Mouse (Mus musculus): ENCODE measurements at regions not wholly inside any gene's neighbourhood (a gene's known extent, or its start where the extent isn't known, plus 50 kb on each side); places are given as distances from the start of the nearest gene placed in this dataset.

DNA sequence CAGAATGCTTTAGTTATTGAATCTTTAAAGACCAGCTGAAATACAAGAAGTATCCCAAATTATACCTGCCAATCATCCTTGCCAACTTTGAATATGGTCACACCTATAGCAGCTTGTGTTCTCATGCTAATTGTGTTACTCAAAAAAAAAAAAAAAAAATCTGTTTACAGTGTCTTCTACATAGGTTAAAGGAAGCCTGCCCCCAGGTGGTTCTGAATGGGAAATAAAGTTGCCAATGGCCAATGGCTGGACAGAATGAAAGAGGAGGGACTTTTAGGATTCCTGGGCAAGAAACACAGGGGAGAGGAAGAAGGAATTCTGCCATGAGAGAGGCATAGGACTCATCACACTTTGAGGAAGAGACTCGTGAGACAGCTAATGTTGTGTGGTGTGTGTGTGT is 197.5 kb upstream of the Gm21897 start:
- no peaks in the 10 kb centered on the region for H3K36me3 ChIP-seq (ENCODE audit: insufficient read depth, low read length)
- H3K9ac ChIP-seq (replicated peaks; ENCODE audit: low read length, poor library complexity, severe bottlenecking) = no peak overlapping the region
- 79% methylated on average over 1 of the region's 1 CpGs for WGBS
- H3K4me3 ChIP-seq (ENCODE audit: low read depth, low read length) = no peak overlapping the region
- TF ChIP-seq CTCF (IDR thresholded peaks at IDR 0.05) = peak; percentile 44
- ATAC-seq (ENCODE audit: low FRiP score) (peak; percentile 62; the same call in 1 of the 2 replicates), DNase-seq (ENCODE audit: low spot score) (peak; percentile 62)
- H3K4me1 ChIP-seq (ENCODE audit: insufficient read depth, low read length) = 0 out of 2 replicates have a peak, but pooled peaks cover 3% of the 10 kb centered on the region
- no peaks in the 10 kb centered on the region for H3K27me3 ChIP-seq (ENCODE audit: insufficient read depth, low read length)
- no peak overlapping the region for H3K4me2 ChIP-seq (ENCODE audit: low read depth, low read length, poor library complexity, severe bottlenecking)
- H3K9me3 ChIP-seq (ENCODE audit: low read length) = no peaks in the 10 kb centered on the region
- H3K27ac ChIP-seq (ENCODE audit: low read depth, low read length) = no peak overlapping the region

DNA sequence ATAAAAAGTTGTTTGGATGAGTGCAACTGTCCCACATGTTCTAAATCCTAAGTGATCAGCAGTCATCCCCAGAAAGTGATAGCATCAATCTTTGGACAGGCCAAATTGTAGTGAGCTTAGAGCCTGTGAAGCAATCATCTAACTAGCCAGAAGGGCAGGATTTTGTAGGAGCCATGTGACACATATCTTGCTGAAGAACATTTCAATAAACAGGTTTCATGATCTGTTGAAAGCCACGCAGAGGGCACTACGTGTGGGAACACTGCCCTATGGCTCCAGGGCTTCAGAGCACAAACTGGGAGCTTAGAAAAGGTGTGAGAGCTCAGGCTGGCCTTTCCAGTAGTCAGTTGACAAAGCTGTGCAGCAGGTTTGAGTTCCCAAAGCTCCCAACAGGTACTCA is 188.3 kb upstream of the Gm21897 start:
- ATAC-seq (ENCODE audit: low FRiP score) (no peak), DNase-seq (ENCODE audit: low spot score) (no peak)
- no peak for TF ChIP-seq CTCF (IDR thresholded peaks at IDR 0.05)
- Histone ChIP-seq H3K4me2 (ENCODE audit: low read depth, low read length, poor library complexity, severe bottlenecking) (no peak overlapping the region), H3K4me1 (ENCODE audit: insufficient read depth, low read length) (no peaks in the 10 kb centered on the region), H3K9ac (replicated peaks; ENCODE audit: low read length, poor library complexity, severe bottlenecking) (no peak overlapping the region), H3K27me3 (ENCODE audit: insufficient read depth, low read length) (no peaks in the 10 kb centered on the region), H3K4me3 (ENCODE audit: low read depth, low read length) (no peak overlapping the region), H3K36me3 (ENCODE audit: insufficient read depth, low read length) (no peaks in the 10 kb centered on the region), H3K27ac (ENCODE audit: low read depth, low read length) (no peak overlapping the region), H3K9me3 (ENCODE audit: low read length) (no peaks in the 10 kb centered on the region)
- 83% methylated on average over 2 of the region's 2 CpGs for WGBS

DNA sequence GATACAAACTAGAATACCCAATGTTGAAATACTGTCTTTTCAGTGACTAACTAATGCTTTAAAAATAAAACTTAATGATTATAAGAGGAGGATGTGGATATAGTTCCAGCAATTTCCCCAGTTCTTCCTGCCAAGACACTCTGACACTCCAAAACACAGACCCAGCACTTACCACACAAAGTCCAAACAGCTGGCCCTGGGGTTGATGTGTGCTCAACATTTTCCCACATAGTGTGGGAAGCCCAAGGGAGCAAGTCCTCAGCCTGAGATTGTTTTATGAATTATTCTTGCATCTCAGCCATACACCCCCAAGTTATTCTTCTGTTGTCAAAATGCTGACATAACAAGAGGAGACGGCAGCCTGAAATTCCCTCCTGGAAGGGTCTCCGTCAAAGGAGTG is 187.5 kb upstream of the Gm21897 start:
- no peaks in the 10 kb centered on the region for H3K36me3 ChIP-seq (ENCODE audit: insufficient read depth, low read length)
- DNase-seq (ENCODE audit: low spot score) = no peak
- no peak overlapping the region for H3K4me3 ChIP-seq (ENCODE audit: low read depth, low read length)
- H3K9me3 ChIP-seq (ENCODE audit: low read length) = no peaks in the 10 kb centered on the region
- no peak for ATAC-seq (ENCODE audit: low FRiP score)
- 81% methylated on average over 2 of the region's 2 CpGs for WGBS
- H3K9ac ChIP-seq (replicated peaks; ENCODE audit: low read length, poor library complexity, severe bottlenecking) = no peak overlapping the region
- H3K4me1 ChIP-seq (ENCODE audit: insufficient read depth, low read length) = no peaks in the 10 kb centered on the region
- H3K4me2 ChIP-seq (ENCODE audit: low read depth, low read length, poor library complexity, severe bottlenecking) = no peak overlapping the region
- no peak for TF ChIP-seq CTCF (IDR thresholded peaks at IDR 0.05)
- no peaks in the 10 kb centered on the region for H3K27me3 ChIP-seq (ENCODE audit: insufficient read depth, low read length)
- H3K27ac ChIP-seq (ENCODE audit: low read depth, low read length) = no peak overlapping the region

DNA sequence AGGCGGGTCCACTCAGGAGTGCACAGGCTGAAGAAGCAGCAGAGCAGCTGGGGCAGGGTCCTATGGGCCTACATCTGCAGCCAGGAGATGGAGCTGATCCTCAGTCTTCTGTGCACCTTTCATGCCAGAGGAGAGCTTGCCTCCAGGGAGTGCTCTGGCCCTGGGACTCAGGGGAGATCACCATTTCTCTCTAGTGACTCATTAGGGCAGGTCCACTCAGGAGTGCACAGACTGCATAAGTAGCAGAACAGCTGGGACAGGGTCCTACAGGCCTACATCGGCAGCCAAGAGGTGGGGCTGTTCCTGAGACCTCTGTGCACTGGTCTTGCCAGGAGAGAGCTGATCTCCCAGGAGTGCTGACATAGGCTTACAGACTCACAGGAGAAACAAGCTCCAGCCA is 159.4 kb upstream of the Gm21897 start:
- no peak overlapping the region for H3K4me3 ChIP-seq (ENCODE audit: low read depth, low read length)
- H3K9ac ChIP-seq (replicated peaks; ENCODE audit: low read length, poor library complexity, severe bottlenecking) = no peak overlapping the region
- no peak for ATAC-seq (ENCODE audit: low FRiP score)
- no peaks in the 10 kb centered on the region for H3K9me3 ChIP-seq (ENCODE audit: low read length)
- H3K4me1 ChIP-seq (ENCODE audit: insufficient read depth, low read length) = no peaks in the 10 kb centered on the region
- 67% methylated on average over 2 of the region's 2 CpGs for WGBS
- no peaks in the 10 kb centered on the region for H3K36me3 ChIP-seq (ENCODE audit: insufficient read depth, low read length)
- no peak overlapping the region for H3K4me2 ChIP-seq (ENCODE audit: low read depth, low read length, poor library complexity, severe bottlenecking)
- H3K27ac ChIP-seq (ENCODE audit: low read depth, low read length) = no peak overlapping the region
- DNase-seq (ENCODE audit: low spot score) = no peak
- no peaks in the 10 kb centered on the region for H3K27me3 ChIP-seq (ENCODE audit: insufficient read depth, low read length)
- TF ChIP-seq CTCF (IDR thresholded peaks at IDR 0.05) = no peak

DNA sequence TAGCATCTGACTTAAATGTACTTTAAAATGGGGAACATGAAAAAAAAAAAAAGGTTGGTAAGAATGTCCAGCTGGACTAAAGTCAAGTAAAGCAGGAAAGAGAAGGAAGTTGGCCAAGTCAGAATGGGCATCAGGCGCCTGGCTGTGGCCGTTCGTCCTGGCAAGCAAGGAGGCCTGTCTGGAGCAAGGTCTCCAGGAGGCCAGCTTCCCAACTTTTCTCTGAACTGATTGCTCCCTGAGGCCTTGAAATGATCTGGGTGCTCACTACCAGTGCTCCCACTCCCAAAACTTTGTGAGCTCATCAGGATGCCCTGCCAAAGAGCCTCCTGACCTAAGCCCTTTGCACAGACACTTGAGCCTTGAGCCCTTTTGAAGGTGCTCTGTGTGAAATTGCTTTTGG is 141.7 kb upstream of the Gm21897 start:
- 85% methylated on average over 3 of the region's 3 CpGs for WGBS
- H3K36me3 ChIP-seq (ENCODE audit: insufficient read depth, low read length) = no peaks in the 10 kb centered on the region
- H3K27me3 ChIP-seq (ENCODE audit: insufficient read depth, low read length) = no peaks in the 10 kb centered on the region
- no peak overlapping the region for H3K9ac ChIP-seq (replicated peaks; ENCODE audit: low read length, poor library complexity, severe bottlenecking)
- no peaks in the 10 kb centered on the region for H3K4me1 ChIP-seq (ENCODE audit: insufficient read depth, low read length)
- H3K4me2 ChIP-seq (ENCODE audit: low read depth, low read length, poor library complexity, severe bottlenecking) = no peak overlapping the region
- ATAC-seq (ENCODE audit: low FRiP score) (no peak), DNase-seq (ENCODE audit: low spot score) (no peak)
- H3K9me3 ChIP-seq (ENCODE audit: low read length) = peaks cover 8% of the 10 kb centered on the region; the same call in 1 of the 2 replicates
- H3K4me3 ChIP-seq (ENCODE audit: low read depth, low read length) = no peak overlapping the region
- no peak overlapping the region for H3K27ac ChIP-seq (ENCODE audit: low read depth, low read length)
- no peak for TF ChIP-seq CTCF (IDR thresholded peaks at IDR 0.05)

DNA sequence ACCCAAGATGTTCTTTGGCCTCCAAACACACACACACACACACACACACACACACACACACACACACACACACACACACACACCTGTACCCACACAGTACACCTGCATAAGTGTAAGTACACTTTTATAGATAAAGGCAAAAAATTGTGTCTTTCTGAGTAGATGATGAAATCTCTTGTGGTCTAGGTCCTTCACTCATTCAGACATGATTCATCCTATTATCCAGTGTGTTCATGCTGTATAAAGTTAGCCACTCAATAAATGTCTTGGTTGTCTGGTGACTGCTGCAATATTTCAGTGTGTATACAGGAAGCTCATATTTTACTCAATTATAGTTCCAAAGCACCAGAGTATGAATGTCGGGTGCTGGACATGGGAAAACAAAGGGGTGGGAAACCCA is 131.5 kb upstream of the Gm21897 start:
- Histone ChIP-seq H3K4me3 (ENCODE audit: low read depth, low read length) (no peak overlapping the region), H3K27me3 (ENCODE audit: insufficient read depth, low read length) (no peaks in the 10 kb centered on the region), H3K4me1 (ENCODE audit: insufficient read depth, low read length) (no peaks in the 10 kb centered on the region), H3K36me3 (ENCODE audit: insufficient read depth, low read length) (no peaks in the 10 kb centered on the region), H3K9me3 (ENCODE audit: low read length) (0 out of 2 replicates have a peak, but pooled peaks cover under 1% of the 10 kb centered on the region), H3K27ac (ENCODE audit: low read depth, low read length) (no peak overlapping the region), H3K9ac (replicated peaks; ENCODE audit: low read length, poor library complexity, severe bottlenecking) (no peak overlapping the region), H3K4me2 (ENCODE audit: low read depth, low read length, poor library complexity, severe bottlenecking) (no peak overlapping the region)
- no peak for TF ChIP-seq CTCF (IDR thresholded peaks at IDR 0.05)
- WGBS = 93% methylated on average over 1 of the region's 1 CpGs
- ATAC-seq (ENCODE audit: low FRiP score) (no peak), DNase-seq (ENCODE audit: low spot score) (no peak)
